Mouse (Mus musculus) erythroblast, adult 5-6 weeks (primary cell): ENCODE results near the gene Kif3a. TPM values are rescaled to one million over a fixed set of nuclear protein-coding genes. Genes with fewer than 3 reads are reported as not detected.
"Not testable (repeated sequence)": the region's sequence is repeated elsewhere in the genome, so short reads cannot be mapped to it uniquely, and the experiment has no call there.

ENCODE experiments used
- ATAC-seq: replicated peaks from 2 replicates; pipeline ENCODE4 v1.8.0; 2016; ENCODE audit warnings: moderate number of reproducible peaks, mild to moderate bottlenecking, moderate TSS enrichment, inconsistent platforms; ENCODE audit not compliant: poor library complexity, low FRiP score, severe bottlenecking
- total RNA-seq, 2 experiments: library from RNA; stranded (forward) in 1 of 2; stranded (reverse) in 1 of 2; fragments of 150-400 nt in 1 of 2; fragments of 200-764, 138-1000 nt in 1 of 2; gene quantifications; 2 replicates each; pipeline versions ENCODE4 v1.2.3 to v1.2.4; 2015 to 2017; ENCODE audit warnings: low replicate concordance in 2 of 2

Kif3a gene
- total RNA-seq, 2 experiments from 2014 or later: 2.8 to 4.4 TPM

DNA sequence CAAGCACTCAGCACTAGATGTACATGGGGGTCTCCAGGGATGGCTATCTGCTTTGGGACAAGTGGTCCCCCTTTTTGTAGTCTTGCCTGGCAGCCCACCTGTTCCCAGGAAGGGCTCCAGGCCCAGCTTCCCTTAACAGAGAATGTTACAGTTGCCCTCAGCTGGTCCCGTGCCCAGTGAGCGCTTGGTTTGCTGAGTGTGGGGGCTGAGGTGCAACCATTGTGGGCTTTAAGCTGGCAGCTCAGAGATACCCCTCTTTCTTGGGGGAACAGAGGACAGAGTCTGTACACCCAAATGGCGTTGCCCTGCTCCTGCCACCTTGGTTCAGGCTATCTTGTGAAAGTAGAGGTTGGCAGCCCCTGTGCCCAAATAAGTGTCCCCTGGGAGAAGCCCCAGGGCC, 26.8 kb upstream of the Kif3a start:
- no peak for ATAC-seq

DNA sequence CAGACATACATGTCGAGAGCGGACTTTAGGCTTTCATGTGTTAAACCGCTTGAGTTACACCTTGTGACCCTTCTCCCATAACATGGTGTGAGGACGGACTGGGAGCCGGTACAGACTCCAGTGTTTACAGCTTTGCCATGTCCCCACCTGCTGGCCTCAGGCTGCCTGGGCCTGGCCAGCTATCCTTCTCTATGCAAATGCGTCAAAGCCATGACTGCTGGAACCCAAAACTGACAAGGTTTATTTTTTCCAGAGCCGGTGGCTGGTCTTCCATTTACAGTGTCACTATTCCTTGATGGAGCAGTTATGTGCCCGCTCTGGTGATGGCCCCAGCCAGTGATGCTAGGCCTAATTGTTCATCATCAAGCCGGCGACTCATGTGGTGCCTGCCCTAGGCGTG, 26.0 kb upstream of the Kif3a start:
- ATAC-seq: no peak

DNA sequence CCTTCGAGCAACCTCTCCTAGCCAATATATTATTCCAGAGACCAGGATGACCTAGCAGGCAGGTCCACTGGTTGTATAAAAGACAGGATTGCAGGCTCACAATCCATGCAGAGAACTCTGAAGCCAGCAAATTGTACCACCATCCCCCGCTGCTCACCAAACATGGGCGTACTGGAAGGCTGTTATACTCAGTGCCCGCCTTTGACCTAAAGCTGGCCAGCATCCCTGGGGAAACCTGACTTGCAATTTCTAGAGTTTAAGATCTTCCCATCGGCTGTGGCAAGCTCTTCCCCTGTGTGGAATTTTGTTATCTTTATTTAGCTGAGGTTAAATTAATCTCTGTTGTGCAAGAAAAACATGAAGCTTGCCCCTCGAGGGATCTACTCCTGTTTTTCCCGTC, 24.2 kb upstream of the Kif3a start:
- ATAC-seq: no peak

DNA sequence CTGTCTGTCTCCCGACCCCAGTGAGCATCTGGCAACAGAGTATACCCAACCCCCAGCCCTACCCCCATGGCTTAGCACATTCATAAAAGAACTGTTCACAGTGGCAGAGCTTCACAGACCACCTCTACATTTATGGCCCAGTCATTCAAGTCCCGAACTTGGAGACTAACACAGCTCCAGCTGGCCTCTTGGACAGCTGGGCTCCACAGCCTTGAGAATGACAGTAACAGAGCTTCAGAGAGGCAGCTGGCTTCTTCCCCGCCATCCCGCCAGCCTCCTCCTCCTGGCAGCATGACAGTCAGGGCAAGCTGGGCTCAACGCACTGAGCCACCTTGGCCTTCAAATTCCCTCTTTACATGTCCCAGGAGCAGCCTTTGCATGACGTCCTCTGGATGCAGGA, 20.9 kb upstream of the Kif3a start:
- no peak for ATAC-seq

DNA sequence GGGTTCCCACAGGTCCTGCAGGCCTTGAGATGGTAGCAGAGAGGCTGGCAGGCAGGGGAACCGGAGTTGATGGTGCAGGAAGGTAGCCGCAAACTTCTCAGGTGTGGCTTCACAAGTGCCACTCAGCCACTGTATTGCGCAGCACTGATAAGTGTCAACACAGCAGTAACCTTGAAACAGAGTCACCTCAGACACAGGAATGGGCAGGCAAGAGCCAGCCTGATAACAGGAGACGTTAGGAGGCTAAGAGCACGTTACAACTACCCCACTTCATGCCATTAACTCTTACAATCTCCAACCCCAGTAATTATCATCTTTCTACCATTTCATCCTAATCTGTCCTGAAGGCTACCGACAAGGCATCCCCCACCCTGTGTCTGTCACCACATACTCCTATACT, 19.6 kb upstream of the Kif3a start:
- peak; percentile 29; the same call in 1 of the 2 replicates for ATAC-seq

DNA sequence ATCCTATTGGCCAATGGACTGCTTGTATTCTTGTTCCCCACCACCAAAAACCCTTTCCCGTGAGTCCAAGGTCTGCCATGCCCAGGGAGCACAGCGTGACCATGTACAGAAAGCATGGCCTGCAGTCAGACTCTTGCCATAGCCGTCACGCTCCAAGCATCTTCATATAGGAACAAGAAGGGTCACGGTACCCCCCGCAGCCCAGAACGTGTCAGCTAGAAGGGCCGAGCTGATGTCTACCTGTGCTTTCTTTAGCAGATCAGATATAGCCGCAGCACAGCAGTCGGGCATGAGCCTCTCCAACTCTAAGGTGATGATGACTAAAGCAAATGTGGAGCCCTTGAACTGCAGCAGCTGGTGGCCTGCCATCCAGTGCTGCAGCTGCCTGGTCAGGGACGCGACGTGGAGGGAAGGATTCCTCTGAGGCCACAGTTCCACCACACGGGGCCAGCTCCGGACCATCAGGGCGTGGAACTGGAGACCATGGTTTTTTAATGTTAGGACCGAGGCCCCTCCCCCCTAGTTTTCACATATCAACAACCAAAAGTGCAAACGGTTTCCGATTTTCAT, 19.1 kb upstream of the Kif3a start:
- no peak for ATAC-seq

DNA sequence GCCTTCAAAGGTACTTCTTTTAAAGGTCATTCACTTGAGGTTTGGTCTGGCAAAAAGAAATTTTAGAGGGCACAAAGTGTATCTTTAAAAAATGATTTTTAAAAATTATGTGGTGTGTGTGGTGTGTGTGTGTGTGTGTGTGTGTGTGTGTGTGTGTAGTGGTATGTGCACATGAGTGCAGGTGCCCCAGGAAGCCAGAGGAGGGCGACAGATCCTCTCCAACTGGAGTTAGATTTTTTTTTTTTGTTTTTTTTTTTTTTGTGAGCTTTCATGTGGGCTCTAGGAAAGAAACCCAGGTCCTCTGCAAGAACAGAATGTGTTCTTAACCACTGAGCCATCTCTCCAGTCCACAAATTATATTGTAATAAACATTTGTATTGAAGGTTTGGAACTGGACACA, 16.5 kb upstream of the Kif3a start:
- ATAC-seq: no peak

DNA sequence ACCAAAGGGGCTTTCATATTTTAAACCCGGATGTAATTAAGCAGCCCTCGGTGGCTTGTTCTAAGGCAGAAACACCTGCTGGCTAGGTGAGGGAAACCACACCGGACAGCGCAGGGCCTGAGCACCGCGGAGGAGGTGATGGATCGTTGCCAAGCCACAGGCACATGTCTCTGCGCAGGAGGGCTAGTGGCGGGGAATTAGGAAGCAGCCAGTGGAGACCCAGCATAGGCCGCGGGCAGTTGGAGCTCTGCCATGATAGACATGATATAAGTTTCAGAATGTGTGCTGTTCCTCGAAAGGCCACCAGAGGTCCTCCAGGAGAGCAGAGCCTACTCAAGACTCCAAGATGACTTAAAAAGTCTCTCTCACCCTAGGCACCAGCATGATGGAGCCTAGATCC, 15.4 kb upstream of the Kif3a start:
- ATAC-seq: peak; percentile 84

DNA sequence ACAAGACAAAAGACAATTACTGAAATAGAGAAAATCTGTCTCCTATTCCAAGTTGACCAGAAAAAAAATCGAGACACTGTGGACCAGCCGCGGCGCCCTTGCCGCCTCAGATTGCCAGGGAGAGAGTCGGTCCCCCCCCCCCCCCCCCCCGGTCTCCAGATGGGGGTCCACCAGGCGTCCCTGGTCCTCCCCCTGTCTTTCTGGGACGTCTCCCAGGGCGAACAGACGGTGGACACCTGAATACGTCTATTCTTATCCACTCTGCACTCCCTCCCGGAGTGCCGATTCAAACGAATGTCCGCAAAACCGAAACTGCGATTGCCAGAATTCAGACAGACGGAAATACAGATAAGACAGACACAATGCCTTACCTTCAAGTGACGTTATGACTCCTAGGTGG, 10.7 kb upstream of the Kif3a start:
- ATAC-seq: not testable (repeated sequence)

DNA sequence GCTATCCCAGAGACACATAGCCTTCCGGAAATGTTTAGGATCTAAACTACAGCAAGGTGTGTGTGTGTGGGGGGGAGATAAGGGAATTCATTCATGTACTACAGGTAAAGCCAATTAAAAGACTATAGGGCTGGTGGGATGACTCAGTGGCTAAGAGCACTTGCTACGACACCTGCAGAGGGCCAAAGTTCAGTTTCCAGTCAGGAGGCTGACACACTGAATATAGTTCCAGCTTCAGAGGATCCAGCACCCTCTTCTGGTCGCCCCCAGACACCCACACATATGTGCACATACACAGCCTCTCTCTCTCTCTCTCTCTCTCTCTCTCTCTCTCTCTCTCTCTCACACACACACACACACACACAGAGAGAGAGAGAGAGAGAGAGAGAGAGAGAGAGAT, 9.2 kb upstream of the Kif3a start:
- not testable (repeated sequence) for ATAC-seq

DNA sequence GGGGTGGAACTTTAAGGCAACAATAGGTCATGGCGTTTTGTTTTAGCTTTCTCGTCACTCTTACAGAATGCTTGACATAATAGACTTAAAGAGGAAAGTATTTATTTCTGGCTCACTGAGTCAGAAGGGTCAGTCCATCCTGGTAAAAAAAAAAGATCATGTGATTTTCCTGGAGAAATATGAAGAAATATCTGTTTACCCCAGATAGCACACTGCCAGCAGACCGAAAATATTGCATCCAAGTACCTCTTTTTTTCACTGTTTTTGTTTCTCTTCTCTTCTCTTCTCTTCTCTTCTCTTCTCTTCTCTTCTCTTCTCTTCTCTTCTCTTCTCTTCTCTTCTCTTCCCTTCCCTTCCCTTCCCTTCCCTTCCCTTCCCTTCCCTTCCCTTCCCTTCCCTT, 7.2 kb upstream of the Kif3a start:
- not testable (repeated sequence) for ATAC-seq

DNA sequence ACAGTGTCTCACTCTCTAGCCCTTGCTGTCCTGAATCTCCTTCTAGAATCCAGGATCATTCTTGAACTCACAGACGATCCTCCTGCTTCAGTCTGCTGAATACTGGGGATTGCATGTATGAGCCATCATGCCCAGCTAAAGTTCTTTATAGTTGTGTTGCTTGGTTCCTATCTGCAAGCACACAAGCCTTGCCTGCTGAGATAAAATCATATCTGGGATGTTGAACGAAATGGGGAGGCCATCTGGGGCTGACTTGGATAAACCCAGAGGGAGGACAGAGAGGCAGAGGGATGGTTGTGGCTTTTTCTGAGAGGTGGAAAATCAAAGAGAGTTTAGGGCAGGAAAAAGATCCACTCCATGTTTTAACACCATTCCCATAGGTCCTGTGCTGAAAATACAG, 5.2 kb upstream of the Kif3a start:
- no peak for ATAC-seq

DNA sequence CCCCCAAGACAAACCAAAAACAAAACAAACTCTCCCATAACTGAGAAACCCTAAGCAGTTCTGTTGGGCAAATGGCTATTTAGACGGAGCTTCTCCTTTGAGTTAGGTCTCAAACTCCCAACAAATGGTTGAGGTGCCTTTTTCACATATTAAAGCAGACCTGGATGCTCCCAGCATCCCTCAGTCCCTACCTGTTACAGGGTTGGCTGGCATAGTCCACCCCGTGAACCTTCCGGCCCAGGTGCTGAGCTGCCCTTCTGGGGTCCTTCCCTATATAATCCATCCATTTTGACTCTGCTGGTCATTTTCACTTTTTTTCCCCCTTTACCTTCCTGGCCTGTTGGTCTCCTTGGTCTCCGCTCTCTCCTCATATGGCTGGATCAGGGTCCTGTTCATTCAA, 533 bp upstream of the Kif3a start:
- 0 out of 2 replicates have a peak, but pooled peaks have one; percentile 2 for ATAC-seq

DNA sequence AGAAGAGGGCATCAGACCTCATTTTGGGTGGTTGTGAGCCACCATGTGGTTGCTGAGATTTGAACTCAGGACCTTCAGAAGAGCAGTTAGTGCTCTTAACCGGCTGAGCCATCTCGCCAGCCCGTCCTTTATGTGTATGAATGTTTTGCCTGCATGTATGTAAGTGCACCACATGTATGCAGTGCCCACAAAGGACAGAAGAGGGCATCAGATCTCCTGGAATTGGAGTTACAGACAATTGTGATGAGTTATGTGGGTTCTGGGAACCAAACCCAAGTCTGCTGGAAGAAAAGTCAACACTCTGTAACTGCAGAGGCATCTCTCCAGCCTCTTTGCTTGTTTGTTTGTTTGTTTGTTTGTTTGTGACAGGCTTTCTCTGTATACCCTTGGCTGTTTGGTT, 13.4 kb downstream of the Kif3a start:
- no peak for ATAC-seq

DNA sequence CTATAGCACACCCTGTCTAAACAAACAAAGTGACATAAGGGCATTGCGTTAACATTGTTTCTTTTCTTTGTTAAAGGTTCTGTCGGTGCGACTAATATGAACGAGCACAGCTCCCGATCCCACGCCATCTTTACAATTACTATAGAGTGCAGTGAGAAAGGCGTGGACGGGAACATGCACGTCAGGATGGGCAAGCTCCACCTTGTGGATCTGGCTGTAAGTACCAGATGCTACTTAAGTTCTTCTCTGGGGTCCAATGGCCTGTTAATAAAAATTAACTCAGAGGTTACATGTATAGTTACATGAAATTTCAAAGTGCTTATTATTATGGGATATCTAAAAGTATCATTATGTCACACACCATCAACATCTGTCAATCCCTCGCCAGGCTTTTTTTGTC, 16.0 kb downstream of the Kif3a start:
- ATAC-seq: no peak

DNA sequence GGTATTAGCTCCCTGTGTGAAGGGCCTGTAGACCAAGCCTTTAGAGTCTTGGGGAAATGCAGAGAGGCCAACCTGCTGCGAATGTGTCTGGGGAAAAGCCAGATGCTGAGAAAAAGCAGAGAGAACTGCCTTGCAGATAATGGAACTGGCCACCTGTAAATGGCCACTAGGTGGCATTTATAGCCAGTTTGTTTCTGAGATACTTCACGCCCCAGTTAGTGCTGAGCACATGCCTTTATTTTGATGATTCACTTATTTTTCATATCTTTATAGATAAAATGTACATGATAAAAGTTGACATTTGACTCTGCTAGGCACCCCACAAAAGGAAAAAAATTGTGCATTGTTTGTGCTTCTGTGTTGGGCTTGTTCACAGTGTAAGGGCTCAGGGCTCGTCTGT, 17.7 kb downstream of the Kif3a start:
- ATAC-seq: 0 out of 2 replicates have a peak, but pooled peaks have one; percentile 64

DNA sequence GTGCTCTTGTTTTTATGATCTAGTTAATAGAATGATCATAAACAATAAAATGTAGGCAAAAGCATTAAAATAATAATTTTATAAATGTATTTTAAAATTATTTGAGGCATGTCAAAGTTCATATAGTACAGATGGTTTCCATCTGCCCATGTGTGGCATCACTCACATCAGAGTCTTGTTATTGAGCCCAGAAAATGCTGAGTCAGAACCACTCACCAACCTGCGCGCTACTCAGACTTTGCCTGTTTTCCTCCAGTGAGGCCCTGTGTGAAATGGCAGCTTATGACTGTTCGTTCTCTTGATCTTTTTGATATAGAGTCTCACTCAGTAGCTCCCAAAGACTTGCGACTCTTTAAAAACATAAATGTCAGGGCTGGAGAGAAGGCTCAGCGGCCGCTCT, 18.3 kb downstream of the Kif3a start:
- ATAC-seq: no peak

DNA sequence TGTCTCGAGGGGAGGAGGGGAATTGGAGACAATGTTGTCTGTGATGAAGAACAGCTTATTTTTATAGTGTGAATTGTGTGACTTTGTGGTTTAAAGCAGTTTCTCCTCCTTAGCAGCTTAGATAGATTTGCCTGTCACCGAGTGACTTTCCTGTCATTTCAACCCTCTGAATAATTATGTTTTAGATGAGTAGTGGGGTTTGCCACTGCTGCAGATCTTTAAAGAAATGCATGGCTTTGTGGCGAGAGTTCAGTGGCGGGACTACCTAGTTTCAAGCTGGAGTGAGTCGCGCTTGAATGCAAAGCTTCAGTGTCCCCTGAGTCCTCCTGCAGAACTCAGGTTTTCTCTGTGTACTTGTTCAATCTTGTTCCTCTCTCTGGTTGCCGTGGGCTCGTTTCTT, 21.1 kb downstream of the Kif3a start:
- no peak for ATAC-seq

DNA sequence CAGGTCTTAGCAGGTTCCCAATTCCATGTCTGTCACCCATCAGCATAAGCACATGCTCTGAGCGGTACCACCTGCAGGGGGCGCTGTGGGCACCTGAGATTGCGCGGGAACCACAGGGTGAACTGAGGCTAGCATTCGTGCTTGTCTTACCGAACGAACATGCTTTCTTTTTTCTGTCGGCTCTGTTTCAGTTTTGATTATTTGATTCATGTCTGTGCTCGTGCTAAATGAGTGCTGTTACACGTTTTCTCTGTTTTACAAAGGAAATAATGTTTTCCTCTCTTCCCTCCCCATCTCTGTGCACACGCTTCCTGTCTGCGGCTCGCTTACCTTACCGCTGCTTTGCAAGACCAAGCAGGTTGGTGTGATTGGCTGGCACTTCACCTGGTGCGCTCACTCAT, 23.2 kb downstream of the Kif3a start:
- peak; percentile 88 for ATAC-seq

DNA sequence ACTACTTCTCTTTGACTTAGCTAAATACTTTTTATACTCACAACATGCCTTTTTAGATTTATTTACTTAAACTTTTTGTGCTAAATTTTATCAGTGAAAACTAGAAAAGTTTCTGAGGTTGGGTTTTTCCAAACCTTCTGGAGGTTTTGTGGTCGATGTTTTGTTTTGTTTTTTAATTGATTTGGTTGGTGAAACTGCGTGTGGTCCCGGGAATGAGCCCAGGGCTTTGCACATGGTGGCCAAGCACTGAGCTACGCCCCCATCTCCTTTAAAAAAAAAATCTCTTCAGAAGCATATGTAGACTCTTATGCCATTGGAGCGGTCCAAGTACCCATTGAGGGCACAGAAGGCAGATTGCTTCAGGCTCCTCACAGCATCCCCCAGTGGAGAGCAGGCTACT, 23.9 kb downstream of the Kif3a start:
- ATAC-seq: no peak

DNA sequence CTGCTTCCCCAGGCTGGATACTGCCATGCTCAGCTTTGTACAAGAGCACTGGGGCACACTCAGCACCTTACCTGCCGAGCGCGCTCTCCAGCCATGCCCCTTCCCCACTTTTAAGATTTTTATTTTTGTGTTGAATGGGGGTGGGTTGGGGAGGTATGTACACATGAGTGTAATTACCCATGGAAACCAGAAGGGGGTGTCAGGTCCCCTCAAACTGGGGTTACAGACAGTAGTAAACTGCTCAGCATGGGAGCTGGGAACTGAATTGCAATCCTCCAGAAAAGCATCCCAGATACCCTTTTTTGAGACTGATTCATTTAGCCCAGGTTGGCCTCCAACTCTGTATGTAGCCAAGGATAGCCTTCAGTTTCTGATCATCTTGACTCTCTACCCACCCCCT, 37.8 kb downstream of the Kif3a start:
- ATAC-seq: no peak

DNA sequence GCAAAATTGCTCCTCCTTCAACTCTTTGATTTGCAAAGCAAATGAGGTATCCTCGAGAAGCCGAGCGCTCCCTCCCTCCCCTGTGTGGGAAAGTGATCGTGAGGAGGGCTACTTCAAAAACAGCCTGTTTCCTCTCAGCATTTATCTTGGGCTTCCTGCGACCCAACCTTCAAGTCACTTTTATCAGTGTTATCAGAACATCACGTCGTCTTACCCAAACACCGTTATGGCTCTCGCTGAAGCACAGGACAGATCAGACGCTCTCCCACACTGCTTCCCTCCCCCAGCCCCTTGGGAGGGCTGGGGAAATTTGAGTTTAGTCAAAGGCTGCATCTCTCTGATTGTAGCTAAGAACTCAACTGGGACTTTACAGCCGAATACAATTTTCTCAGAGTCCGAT, 38.4 kb downstream of the Kif3a start:
- ATAC-seq: no peak

DNA sequence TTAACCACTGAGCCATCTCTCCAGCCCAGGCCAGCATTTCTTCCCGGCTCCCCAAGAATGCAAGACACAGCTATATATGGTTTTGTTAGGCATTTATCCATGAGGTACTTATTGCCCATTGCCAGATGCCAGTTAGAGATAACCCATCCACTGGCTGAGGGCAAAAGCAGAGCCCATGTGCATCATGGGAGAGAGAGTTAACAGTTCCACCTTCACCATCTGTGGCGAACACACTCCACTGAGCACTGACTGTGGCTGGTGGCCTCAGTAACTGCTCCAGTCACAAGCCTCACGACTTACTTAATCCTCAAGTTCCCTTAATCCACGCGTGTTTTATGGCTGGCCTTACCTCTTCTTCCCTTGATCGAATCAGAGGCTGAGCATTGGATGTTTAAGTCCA, 42.1 kb downstream of the Kif3a start:
- no peak for ATAC-seq
